Mouse (Mus musculus) lung, adult 2 months (tissue): ENCODE data around the gene Btla. TPM values are rescaled to one million over a fixed set of nuclear protein-coding genes. Genes with fewer than 3 reads are reported as not detected.

Source experiments
- DNase-seq: peaks from one replicate; pipeline ENCODE4 v3.0.0; 2022
- H3K4me1 ChIP-seq: fragments of 200-500 bp; 2 replicates; pipeline ENCODE4 v1.6.1; 2011; ENCODE audit warnings: low read length; ENCODE audit not compliant: control insufficient read depth, insufficient read depth
- H3K4me3 ChIP-seq: fragments of 200-500 bp; replicated peaks from 2 replicates; pipeline ENCODE3; 2011; ENCODE audit warnings: low read depth, mild to moderate bottlenecking, control low read depth, low read length; ENCODE audit errors: extremely low read depth
- CTCF ChIP-seq: fragments of 200-500 bp; IDR thresholded peaks from 2 replicates; pipeline ENCODE4 v1.5.1; 2011; ENCODE audit warnings: mild to moderate bottlenecking, low read length, control low read depth; ENCODE audit not compliant: insufficient read depth
- POLR2A ChIP-seq: fragments of 200-500 bp; IDR thresholded peaks from 2 replicates; pipeline ENCODE4 v1.6.1; 2011; ENCODE audit warnings: low read depth, mild to moderate bottlenecking, control low read depth, low read length, borderline replicate concordance; ENCODE audit errors: extremely low read depth
- WGBS: fragments of 180-500 bp; shearing (Covaris S2); methylation state at CpG from one replicate; pipeline ENCODE4 v1.1.7; 2018; 5-methylcytosine and 5-hydroxymethylcytosine counted together
- polyA plus RNA-seq: library from polyadenylated mRNA; depleted of rRNA; stranded (reverse); fragments of >200 nt; gene quantifications from 2 replicates; pipeline ENCODE4 v1.2.3, GENCODE M21; 2012

Gene Btla
- polyA plus RNA-seq, 1 experiment, result 4.6 TPM

GRCm38 (mm10) chr16:45222771-45223170 lies 1.3 kb upstream of the Btla start:
- no peak for TF ChIP-seq POLR2A
- no peak for TF ChIP-seq CTCF
- no peak for DNase-seq
- no peak overlapping the region for H3K4me3 ChIP-seq
- no peaks in the 10 kb centered on the region; the same call in 1 of the 2 replicates for H3K4me1 ChIP-seq
- WGBS, result 66% methylated on average over 3 of the region's 3 CpGs

DNA sequence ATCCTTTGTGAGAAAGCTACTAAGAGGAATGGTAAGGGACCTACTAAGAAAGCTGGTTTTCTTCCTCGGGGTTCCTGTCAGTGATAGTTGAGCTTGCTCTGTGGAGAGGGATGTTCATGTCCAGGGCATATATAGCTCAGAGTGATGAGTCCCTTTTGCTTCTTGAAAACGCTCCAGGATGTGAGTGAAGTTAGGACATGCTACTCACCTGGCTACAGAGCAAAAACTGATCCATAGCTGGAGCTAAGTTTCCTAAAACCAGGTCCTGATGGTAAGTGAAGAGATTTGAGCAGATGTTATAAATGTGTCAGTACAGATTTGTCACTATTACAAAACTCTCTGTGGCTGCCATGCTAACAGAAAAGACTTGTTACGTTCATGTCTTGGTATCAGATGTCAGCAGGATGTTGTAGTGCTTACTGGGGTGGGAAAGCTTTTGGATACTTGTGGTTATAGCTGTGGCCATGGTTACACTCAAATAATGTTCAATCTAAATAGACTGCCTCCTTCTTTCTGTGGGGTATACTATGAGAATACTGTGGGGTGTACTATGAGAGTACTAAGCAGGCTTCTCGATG lies 405 bp downstream of the Btla start:
- Histone ChIP-seq H3K4me1 (no peaks in the 10 kb centered on the region; the same call in 1 of the 2 replicates), H3K4me3 (peak overlapping the region; percentile 45)
- TF ChIP-seq POLR2A, result no peak
- no peak for TF ChIP-seq CTCF
- no peak for DNase-seq
- 63% methylated on average over 4 of the region's 4 CpGs for WGBS

- 63% methylated on average over 1 of the region's 1 CpGs for WGBS
- H3K4me1 ChIP-seq, result no peaks in the 10 kb centered on the region
- no peak for DNase-seq
- TF ChIP-seq POLR2A (no peak), CTCF (no peak)
- no peak overlapping the region for H3K4me3 ChIP-seq
Observed at GRCm38 (mm10) chr16:45227002-45227401, 2.9 kb downstream of the Btla start.

GRCm38 (mm10) chr16:45231296-45231695 lies 7.2 kb downstream of the Btla start:
- Histone ChIP-seq H3K4me3 (no peak overlapping the region), H3K4me1 (no peaks in the 10 kb centered on the region)
- TF ChIP-seq POLR2A, result no peak
- no peak for TF ChIP-seq CTCF
- WGBS, result 89% methylated on average over 1 of the region's 1 CpGs
- no peak for DNase-seq

DNA sequence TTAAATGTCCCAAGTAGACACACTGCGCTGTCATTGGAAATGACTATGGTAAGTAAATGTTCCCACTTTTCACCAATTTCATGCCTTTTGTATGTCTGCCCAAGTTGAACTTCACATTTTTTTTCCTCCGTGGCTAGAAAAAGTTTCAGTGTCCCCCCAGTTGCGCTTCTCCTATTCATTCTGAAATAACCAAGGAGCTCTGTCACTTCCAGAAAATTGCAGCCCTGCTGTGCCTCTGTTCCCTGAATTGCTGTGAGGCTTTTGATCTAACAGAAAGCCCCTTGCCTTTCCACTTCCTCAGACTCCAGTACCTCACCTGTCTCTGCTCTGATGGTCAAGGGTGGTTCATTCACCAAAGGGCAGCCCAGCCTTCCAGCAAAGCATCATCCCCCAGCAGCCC lies 8.9 kb downstream of the Btla start:
- TF ChIP-seq CTCF, result no peak
- no peak for TF ChIP-seq POLR2A
- no peaks in the 10 kb centered on the region for H3K4me1 ChIP-seq
- no peak overlapping the region for H3K4me3 ChIP-seq
- no peak for DNase-seq
- WGBS, result 91% methylated on average over 3 of the region's 3 CpGs

- no peak overlapping the region for H3K4me3 ChIP-seq
- TF ChIP-seq POLR2A (no peak), CTCF (no peak)
- WGBS, result 88% methylated on average over 1 of the region's 1 CpGs
Observed at GRCm38 (mm10) chr16:45242700-45243099, 18.6 kb downstream of the Btla start.

DNA sequence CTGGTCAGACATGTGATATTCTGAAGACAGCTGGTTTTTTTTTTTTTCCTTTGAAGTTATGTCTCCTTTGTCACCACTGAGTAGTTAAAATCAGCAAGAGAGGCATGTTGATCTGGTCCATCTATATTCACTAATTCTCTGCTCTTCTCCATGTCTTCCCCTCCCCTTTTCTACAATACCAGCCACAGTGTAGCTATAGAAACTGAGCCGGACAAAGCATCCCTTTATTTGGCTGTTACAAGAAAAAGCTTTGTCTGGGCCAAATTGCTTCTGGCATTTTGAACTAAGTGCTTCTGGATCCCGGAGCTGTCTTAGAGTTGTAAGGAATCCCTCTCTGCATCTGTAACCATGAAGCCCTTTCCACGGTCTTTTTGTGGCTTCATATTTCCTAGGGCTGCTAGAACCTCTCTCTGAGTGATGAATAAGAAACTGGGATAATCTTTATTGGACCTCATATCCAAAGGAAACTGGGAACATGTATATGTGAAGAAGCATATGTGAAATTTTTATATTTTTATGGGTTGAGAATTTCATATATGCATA lies 20.9 kb downstream of the Btla start:
- Histone ChIP-seq H3K4me1 (no peaks in the 10 kb centered on the region; the same call in 1 of the 2 replicates), H3K4me3 (no peak overlapping the region)
- 80% methylated on average over 3 of the region's 3 CpGs for WGBS
- no peak for TF ChIP-seq POLR2A
- no peak for TF ChIP-seq CTCF
- no peak for DNase-seq

More at GRCm38 (mm10) chr16:45242700-45243099, 18.6 kb downstream of the Btla start:
- no peaks in the 10 kb centered on the region for H3K4me1 ChIP-seq
- no peak for DNase-seq

GRCm38 (mm10) chr16:45249761-45250160 lies 25.6 kb downstream of the Btla start:
- H3K4me1 ChIP-seq, result peaks cover 6% of the 10 kb centered on the region
- no peak for TF ChIP-seq CTCF
- TF ChIP-seq POLR2A, result no peak
- 33% methylated on average over 2 of the region's 2 CpGs for WGBS
- no peak for DNase-seq
- H3K4me3 ChIP-seq, result no peak overlapping the region

DNA sequence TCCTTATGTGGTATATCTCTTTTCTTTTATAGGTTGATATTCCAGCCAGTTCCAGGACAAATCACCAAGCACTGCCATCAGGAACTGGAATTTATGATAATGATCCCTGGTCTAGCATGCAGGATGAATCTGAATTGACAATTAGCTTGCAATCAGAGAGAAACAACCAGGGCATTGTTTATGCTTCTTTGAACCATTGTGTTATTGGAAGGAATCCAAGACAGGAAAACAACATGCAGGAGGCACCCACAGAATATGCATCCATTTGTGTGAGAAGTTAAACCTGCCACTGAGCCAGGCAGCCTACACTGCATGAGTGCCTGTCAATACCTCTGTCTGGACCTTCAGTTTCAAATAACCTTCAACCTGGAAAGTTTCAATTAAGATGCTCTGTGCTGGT lies 26.2 kb downstream of the Btla start:
- no peak for DNase-seq
- Histone ChIP-seq H3K4me1 (peaks cover 6% of the 10 kb centered on the region), H3K4me3 (no peak overlapping the region)
- TF ChIP-seq CTCF (no peak), POLR2A (no peak)

- H3K4me3 ChIP-seq, result no peak overlapping the region
- H3K4me1 ChIP-seq, result peaks cover 6% of the 10 kb centered on the region
- no peak for TF ChIP-seq CTCF
- TF ChIP-seq POLR2A, result no peak
- WGBS, result 53% methylated on average over 6 of the region's 6 CpGs
- DNase-seq, result no peak
Observed at GRCm38 (mm10) chr16:45251773-45252413, 27.8 kb downstream of the Btla start.
